Mouse (Mus musculus): ENCODE measurements at regions not wholly inside any gene's neighbourhood (a gene's known extent, or its start where the extent isn't known, plus 50 kb on each side); places are given as distances from the start of the nearest gene placed in this dataset.

DNA sequence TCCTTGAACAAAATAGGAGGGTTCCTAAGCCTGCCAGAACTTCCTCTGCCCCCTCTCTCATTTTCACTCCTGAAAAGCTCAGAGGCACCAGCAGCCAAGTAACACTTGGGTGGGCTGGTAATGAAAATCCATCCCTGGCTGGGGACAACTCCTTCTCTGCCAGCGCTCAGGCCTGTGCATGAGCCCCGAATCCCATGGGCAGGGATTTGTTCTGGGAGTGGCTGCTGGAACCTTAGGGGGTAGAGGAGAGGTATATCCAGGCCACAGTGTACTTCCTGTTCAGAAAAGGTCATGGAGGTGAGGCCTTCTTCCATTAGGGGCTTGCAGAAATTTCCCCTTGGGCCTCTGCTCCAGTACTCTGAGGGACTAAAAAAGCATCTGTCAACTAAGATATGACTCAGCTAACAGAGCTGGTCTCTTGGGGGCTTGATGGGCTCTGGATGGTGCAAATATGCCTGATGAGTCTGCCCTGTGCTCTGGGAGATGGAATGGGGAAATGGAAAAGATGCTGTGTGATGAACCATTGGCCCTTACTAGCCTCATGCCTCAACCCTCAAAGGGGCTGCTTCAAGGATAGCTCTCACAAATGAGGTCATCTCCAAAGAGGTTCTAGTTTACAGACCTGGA lies 284.2 kb upstream of the Gm21798 start:
- Histone ChIP-seq H3K27me3 (no peaks in the 10 kb centered on the region), H3K4me1 (no peaks in the 10 kb centered on the region), H3K27ac (no peak overlapping the region), H3K4me3 (no peak overlapping the region), H3K9me3 (replicated peaks) (no peaks in the 10 kb centered on the region), H3K9ac (no peak overlapping the region), H3K36me3 (ENCODE audit: poor library complexity, severe bottlenecking) (no peaks in the 10 kb centered on the region), H3K4me2 (no peak overlapping the region)
- 76% methylated on average over 2 of the region's 2 CpGs for WGBS
- ATAC-seq = no peak

DNA sequence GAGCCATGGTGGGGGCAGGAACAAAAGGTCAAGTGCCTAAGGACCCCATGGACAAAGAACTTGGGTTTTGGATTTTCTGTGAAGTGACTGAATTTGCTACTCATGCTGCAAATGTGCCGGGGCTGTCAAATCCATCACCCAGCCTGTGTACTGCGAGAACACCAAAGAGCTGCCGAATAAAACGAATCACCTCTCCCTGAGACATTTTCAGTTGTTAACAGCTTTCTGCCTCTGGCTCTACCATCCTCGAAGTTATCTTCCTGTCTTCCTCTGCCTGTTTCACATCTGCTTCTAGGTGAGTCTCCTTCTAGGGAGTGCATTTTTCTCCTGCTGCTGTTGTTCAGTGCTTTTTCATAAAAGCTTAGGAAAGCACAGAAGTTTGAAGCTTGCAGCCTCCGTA lies 283.3 kb upstream of the Gm21798 start:
- Histone ChIP-seq H3K9ac (no peak overlapping the region), H3K4me3 (no peak overlapping the region), H3K4me2 (no peak overlapping the region), H3K27me3 (no peaks in the 10 kb centered on the region), H3K4me1 (no peaks in the 10 kb centered on the region), H3K27ac (no peak overlapping the region), H3K36me3 (ENCODE audit: poor library complexity, severe bottlenecking) (no peaks in the 10 kb centered on the region), H3K9me3 (replicated peaks) (no peaks in the 10 kb centered on the region)
- 67% methylated on average over 6 of the region's 6 CpGs for WGBS
- no peak for ATAC-seq

DNA sequence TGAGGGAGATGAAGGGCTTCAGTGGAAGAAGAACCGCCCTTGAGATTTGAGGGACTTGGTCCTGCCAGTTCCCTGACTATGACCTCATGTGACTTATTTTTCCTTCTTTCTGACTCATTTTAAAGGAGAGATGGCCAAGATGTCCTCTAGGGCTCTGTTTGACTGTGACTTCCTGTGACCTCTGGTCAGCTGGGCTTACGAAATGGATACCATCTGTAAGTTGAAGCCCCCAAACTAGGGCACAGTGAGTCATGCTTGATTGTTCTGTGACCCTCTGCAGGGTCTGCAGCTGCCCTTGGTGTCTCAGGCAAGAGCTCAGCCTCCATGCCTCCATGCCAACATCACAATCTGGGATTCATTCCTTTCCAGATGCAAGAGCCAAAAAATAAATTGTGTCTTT lies 282.3 kb upstream of the Gm21798 start:
- Histone ChIP-seq H3K4me2 (no peak overlapping the region), H3K4me3 (no peak overlapping the region), H3K36me3 (ENCODE audit: poor library complexity, severe bottlenecking) (no peaks in the 10 kb centered on the region), H3K4me1 (no peaks in the 10 kb centered on the region), H3K9ac (no peak overlapping the region), H3K27me3 (no peaks in the 10 kb centered on the region), H3K27ac (no peak overlapping the region), H3K9me3 (replicated peaks) (no peaks in the 10 kb centered on the region)
- WGBS = 86% methylated on average over 2 of the region's 2 CpGs
- no peak for ATAC-seq

DNA sequence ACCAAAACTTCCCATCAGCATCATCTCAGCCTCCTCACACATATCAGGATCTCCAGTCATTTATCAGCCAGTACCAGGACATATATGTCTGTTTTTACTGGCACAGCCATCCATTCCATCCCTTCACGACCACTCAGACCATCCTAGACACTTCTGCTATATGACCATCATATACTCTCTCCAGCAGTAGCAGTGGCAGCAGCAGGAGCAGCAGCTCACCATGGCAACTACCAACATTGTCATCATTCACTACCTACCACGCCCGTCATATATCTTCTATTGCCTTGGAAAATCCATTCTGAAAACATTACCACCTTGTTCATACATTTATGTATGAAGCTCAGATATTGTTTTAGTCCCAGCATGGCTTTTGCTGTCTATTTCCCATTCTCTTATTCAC lies 276.1 kb upstream of the Gm21798 start:
- no peaks in the 10 kb centered on the region for H3K36me3 ChIP-seq (ENCODE audit: poor library complexity, severe bottlenecking)
- no peak overlapping the region for H3K9ac ChIP-seq
- no peaks in the 10 kb centered on the region for H3K4me1 ChIP-seq
- no peaks in the 10 kb centered on the region for H3K27me3 ChIP-seq
- H3K9me3 ChIP-seq (replicated peaks) = no peaks in the 10 kb centered on the region
- no peak overlapping the region for H3K27ac ChIP-seq
- no peak overlapping the region for H3K4me2 ChIP-seq
- ATAC-seq = no peak
- WGBS = 84% methylated on average over 3 of the region's 3 CpGs
- H3K4me3 ChIP-seq = no peak overlapping the region

DNA sequence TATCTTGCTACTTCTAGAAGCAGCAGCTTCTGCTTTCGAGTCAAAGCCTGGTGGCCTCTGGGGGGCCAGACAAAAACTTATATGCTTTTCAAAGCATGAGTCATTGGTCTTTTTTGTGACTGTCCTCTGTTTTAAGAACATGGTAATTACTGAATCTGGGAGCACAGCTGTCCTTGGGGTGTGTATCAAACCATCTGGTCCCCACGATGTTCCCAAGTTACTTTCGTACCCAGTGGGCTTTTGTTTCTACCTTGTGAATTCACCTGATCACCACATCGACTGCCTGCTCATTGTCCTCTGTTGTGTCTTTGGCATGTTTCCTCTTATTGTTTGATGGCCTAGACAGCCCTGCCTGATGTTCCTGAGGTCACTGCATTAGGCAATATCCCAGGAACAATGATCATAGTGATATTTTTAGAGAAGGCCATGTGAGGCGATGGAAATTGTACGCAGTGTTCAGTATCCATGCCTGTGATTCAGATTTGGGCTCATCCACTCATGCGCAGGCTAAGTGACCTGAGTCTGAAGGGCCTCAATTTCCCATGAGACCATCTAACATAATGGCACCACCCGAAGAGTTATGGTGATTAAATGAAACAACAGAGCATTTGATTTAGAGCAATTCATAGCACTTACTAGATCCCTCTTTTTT lies 275.1 kb upstream of the Gm21798 start:
- H3K9me3 ChIP-seq (replicated peaks) = no peaks in the 10 kb centered on the region
- no peak overlapping the region for H3K9ac ChIP-seq
- no peak overlapping the region for H3K27ac ChIP-seq
- H3K4me2 ChIP-seq = no peak overlapping the region
- H3K36me3 ChIP-seq (ENCODE audit: poor library complexity, severe bottlenecking) = no peaks in the 10 kb centered on the region
- H3K4me1 ChIP-seq = no peaks in the 10 kb centered on the region
- no peaks in the 10 kb centered on the region for H3K27me3 ChIP-seq
- WGBS = 84% methylated on average over 8 of the region's 8 CpGs
- H3K4me3 ChIP-seq = no peak overlapping the region
- ATAC-seq = no peak

DNA sequence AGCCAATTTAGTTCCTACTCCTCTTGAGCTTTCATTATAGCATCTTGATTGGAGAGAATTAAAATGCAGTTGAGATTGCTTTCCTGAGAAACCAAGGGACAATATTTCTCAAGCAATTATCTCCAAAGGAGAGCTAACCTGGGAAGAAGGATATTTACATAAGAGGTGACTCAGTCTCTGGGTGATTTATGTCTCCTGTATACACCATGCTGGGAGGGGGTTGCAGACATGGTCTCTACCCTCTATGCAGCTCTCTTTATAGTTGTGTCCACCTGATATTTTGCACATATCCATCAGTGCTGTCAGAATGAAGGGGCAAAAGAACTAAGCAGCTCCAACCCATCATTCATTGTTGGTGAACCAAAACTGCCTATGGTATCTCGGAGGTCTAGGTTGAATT lies 274.6 kb upstream of the Gm21798 start:
- no peak overlapping the region for H3K27ac ChIP-seq
- no peaks in the 10 kb centered on the region for H3K9me3 ChIP-seq (replicated peaks)
- H3K4me2 ChIP-seq = no peak overlapping the region
- WGBS = 94% methylated on average over 1 of the region's 1 CpGs
- H3K4me3 ChIP-seq = no peak overlapping the region
- no peaks in the 10 kb centered on the region for H3K36me3 ChIP-seq (ENCODE audit: poor library complexity, severe bottlenecking)
- H3K9ac ChIP-seq = no peak overlapping the region
- no peak for ATAC-seq
- H3K27me3 ChIP-seq = no peaks in the 10 kb centered on the region
- H3K4me1 ChIP-seq = no peaks in the 10 kb centered on the region

DNA sequence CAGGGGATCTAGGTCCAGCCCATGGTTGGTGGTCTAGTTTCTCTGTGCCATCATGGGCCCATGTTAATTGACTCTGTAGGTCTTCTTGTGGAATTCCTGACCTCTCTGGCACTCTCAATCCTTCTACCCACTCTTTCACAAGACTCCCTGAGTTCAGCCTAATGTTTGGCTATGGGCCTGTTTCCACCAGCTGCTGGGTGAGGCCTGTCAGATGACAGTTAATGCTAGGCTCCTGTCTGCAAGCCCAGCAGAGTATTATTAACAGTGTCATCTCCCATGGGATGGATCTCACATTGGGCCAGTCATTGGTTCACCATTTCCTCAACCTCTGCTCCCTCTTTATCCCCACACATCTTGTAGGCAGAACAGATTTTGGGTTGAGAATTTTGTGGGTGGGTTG lies 271.5 kb upstream of the Gm21798 start:
- Histone ChIP-seq H3K4me2 (no peak overlapping the region), H3K36me3 (ENCODE audit: poor library complexity, severe bottlenecking) (no peaks in the 10 kb centered on the region), H3K4me1 (no peaks in the 10 kb centered on the region), H3K9me3 (replicated peaks) (no peaks in the 10 kb centered on the region), H3K4me3 (no peak overlapping the region), H3K27me3 (no peaks in the 10 kb centered on the region), H3K9ac (no peak overlapping the region), H3K27ac (no peak overlapping the region)
- no peak for ATAC-seq

DNA sequence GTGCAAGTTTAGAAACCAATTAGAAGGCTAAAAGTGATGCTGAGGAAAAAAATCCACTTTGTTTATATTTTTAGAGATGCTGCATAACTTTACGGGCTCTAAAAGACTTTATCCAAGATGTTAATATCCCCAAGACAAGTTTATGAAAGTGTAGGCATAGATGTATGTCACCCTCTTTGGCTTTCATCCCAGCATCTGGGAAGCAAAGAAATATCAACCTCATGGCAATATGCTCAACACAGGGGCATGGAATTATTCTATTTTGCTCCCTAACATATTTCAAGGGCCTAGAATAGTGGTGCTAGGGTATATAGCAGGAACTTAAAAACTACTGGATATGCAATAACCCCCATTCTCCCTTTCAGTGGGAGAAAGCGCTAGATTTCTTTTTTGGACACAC lies 260.0 kb upstream of the Gm21798 start:
- no peaks in the 10 kb centered on the region for H3K9me3 ChIP-seq (replicated peaks)
- H3K36me3 ChIP-seq (ENCODE audit: poor library complexity, severe bottlenecking) = no peaks in the 10 kb centered on the region
- no peaks in the 10 kb centered on the region for H3K27me3 ChIP-seq
- no peak overlapping the region for H3K9ac ChIP-seq
- H3K4me2 ChIP-seq = no peak overlapping the region
- no peak for ATAC-seq
- no peaks in the 10 kb centered on the region for H3K4me1 ChIP-seq
- H3K4me3 ChIP-seq = no peak overlapping the region
- no peak overlapping the region for H3K27ac ChIP-seq
- 89% methylated on average over 2 of the region's 2 CpGs for WGBS

DNA sequence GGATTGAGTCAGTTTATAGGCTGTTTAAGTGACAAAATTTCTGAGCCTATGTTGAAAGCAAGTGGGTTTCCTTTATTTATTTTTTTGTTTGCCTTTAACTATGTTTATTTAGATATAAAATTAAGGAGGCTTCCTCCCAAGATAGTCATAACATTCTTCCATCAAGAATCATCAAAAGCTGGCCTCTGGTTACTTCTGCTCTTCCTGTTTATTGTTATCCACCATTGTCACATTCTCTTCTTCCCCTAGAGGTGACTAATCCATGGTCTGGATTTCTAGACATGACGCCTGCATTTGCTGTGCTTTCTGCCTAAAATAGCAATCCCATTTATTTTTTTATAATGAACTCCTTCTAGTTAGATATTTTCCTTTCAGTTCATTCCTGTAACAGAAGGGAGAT lies 259.3 kb upstream of the Gm21798 start:
- no peak overlapping the region for H3K27ac ChIP-seq
- no peak overlapping the region for H3K4me3 ChIP-seq
- ATAC-seq = no peak
- H3K9me3 ChIP-seq (replicated peaks) = no peaks in the 10 kb centered on the region
- no peak overlapping the region for H3K4me2 ChIP-seq
- no peak overlapping the region for H3K9ac ChIP-seq
- H3K4me1 ChIP-seq = no peaks in the 10 kb centered on the region
- no peaks in the 10 kb centered on the region for H3K27me3 ChIP-seq
- WGBS = 74% methylated on average over 1 of the region's 1 CpGs
- H3K36me3 ChIP-seq (ENCODE audit: poor library complexity, severe bottlenecking) = no peaks in the 10 kb centered on the region

DNA sequence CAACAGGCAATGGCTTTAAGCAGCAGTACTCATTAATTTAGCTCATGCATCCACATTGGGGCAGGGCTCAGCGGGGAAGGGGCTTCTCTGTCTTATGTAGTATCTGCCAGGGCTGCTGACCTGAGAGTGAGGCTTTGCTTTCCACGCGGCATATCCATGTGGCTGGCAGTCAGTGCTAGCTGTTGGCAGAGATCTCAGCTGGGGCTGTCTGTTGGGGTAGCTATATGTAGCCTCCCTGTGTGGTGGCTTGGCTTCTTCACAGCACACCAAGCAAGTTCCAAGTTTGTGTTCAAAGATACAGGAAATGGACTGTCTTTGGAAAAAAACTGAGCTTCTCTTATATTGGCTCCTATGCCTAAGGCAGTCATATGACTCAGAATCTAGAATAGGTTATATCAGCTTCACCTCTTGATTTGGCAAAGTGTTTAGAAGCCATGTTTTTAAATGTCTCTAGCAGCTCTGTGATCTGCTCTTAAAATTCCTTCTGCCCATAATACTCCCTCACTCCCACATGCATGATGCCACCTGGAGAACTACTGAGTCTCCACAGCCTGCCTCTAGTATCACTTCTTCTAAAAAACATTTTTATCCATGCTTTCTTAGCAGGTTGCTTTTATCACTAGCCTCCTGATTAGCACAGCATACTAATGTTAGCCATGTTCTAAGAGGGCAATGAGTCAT lies 254.9 kb upstream of the Gm21798 start:
- Histone ChIP-seq H3K9me3 (replicated peaks) (no peaks in the 10 kb centered on the region), H3K9ac (no peak overlapping the region), H3K4me1 (no peaks in the 10 kb centered on the region), H3K27ac (no peak overlapping the region), H3K4me2 (no peak overlapping the region), H3K27me3 (no peaks in the 10 kb centered on the region), H3K4me3 (no peak overlapping the region), H3K36me3 (ENCODE audit: poor library complexity, severe bottlenecking) (no peaks in the 10 kb centered on the region)
- 83% methylated on average over 3 of the region's 3 CpGs for WGBS
- ATAC-seq = no peak

DNA sequence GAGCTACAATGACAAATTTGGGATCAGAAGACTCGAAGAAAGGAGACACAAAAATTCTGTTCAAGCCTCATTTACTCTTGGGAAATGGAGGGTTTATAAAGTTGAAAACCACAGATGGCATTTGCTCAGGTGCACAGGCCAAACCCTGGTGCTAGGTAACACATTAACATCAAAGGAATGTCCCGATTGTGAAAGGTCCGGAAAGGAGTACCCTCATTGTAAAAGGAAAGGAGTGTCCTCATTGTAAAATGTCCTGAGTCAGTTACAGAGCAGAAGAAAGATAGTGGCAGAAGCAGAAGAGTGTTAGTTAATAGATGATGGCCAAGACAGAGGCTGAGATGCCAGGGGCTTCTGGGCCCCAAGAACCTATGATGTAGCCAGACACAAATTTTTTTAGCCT lies 252.8 kb upstream of the Gm21798 start:
- no peak overlapping the region for H3K4me2 ChIP-seq
- H3K4me1 ChIP-seq = no peaks in the 10 kb centered on the region
- H3K9me3 ChIP-seq (replicated peaks) = no peaks in the 10 kb centered on the region
- H3K27ac ChIP-seq = no peak overlapping the region
- ATAC-seq = no peak
- H3K27me3 ChIP-seq = no peaks in the 10 kb centered on the region
- H3K36me3 ChIP-seq (ENCODE audit: poor library complexity, severe bottlenecking) = no peaks in the 10 kb centered on the region
- H3K4me3 ChIP-seq = no peak overlapping the region
- WGBS = 85% methylated on average over 3 of the region's 3 CpGs
- no peak overlapping the region for H3K9ac ChIP-seq

DNA sequence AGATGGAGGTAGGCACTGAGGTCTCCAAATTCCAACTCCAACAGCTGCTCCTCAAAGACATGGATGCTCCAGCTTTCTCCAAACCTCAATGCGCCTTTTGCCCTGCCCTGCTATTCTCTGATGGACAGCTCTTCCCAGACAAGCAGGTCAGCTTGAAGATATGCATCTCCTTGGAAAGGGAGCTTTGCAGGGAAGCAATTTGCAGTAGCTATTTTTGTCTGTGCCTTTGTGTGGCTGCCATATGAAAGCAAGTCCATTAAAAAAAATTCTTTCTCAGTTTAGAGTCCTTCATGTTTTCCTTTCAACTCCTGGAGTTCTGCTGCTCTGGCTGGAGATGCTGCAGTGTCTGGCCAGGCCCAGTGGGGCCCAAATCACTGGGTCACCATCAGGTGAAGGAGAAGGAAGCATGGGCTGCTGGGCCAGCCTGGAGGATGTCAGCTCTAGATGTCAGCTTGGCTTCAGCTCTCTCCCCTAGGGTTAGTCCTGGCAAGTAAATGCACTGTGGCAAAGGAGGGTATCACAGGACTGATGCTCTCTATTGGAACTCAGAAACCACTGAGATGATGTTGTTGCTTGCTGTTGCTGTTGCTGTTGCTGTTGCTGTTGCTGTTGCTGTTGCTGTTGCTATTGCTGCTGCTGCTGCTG lies 240.5 kb upstream of the Gm21798 start:
- H3K27ac ChIP-seq = no peak overlapping the region
- no peaks in the 10 kb centered on the region for H3K9me3 ChIP-seq (replicated peaks)
- no peak overlapping the region for H3K4me2 ChIP-seq
- ATAC-seq = no peak
- 90% methylated on average over 1 of the region's 1 CpGs for WGBS
- no peak overlapping the region for H3K4me3 ChIP-seq
- H3K27me3 ChIP-seq = no peaks in the 10 kb centered on the region
- H3K9ac ChIP-seq = no peak overlapping the region
- peaks cover 9% of the 10 kb centered on the region for H3K4me1 ChIP-seq
- H3K36me3 ChIP-seq (ENCODE audit: poor library complexity, severe bottlenecking) = no peaks in the 10 kb centered on the region
